Mouse (Mus musculus): ENCODE measurements around the gene Tpt1.
A peak's percentile ranks its signal among the peaks of the same experiment; 100 is the strongest.

The Tpt1 gene

GRCm38 (mm10) chr14:75876320-75877043 is 31.6 kb downstream of the Tpt1 start:
- peak; percentile 71 for DNase-seq (ENCODE audit: low spot score)

- no peak for DNase-seq (ENCODE audit: low spot score)
These were observed 32.4 kb downstream of the Tpt1 start for GRCm38 (mm10) chr14:75877297-75877696.

- no peak for DNase-seq (ENCODE audit: low spot score)
These were observed 34.1 kb downstream of the Tpt1 start for GRCm38 (mm10) chr14:75878980-75879379.

DNA sequence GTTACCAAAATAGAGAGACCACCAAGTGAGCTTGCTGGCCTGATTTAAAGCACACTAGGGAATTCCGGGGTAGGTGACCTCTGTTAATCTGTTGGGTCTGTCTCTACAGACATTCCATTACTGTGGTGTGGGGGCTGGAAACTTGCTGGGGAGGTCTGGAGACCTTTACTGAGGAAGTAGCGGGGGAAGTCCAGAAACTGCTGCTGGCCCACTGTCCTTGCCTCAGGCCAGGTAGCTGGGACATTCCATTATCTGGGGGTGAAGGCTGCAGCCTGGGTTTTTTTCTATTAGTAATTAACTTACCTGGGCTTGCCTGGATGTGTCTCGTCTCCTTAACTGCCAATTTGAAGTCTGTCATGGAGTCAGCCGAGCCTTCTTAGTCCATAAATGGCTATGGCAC is 37.0 kb downstream of the Tpt1 start:
- no peak for DNase-seq (ENCODE audit: low spot score)

- no peak for DNase-seq (ENCODE audit: low spot score)
These were observed 38.4 kb downstream of the Tpt1 start for GRCm38 (mm10) chr14:75883330-75883729.

DNA sequence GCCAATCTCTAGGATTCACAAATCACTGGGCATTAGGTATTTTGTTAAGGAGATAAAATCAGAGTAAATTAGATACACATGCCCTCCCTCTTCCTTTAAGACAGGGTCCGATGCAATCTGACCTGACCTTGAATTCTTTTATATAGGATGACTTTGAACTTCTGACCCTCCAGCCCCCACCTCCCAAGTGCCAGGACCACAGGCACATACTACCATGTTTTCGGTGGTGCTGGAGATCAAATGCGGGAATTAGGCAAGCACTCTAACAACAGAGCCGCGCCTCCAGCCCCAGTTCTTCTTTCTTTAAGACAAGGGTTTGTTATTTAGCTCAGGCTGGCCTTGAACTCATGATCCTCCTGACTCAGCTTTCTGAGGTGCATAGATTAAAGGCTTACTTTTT is 39.0 kb downstream of the Tpt1 start:
- no peak for DNase-seq (ENCODE audit: low spot score)

DNA sequence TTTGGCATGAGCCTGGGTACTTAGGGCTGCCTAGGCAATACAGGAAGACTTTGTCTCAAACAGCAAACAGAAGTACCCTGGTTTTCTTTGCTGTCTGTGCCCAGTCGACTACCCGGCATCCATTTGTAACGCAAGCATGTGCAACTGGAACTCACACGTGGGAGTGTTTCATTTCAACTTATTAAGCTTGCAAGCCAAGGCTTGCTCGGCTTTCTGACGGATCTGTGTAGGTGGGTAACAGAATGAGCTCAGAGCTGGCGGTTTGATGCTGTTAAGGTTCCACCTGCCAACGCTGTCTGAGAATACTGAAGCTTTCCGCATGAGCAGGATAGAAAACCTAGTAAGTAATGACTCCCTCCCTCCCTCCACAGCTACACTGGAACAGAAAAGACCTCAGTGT is 47.2 kb downstream of the Tpt1 start:
- DNase-seq (ENCODE audit: low spot score): no peak

Measured in lung, postnatal 25 days (tissue).